Mouse (Mus musculus) erythroblast, adult 5-6 weeks (primary cell): ENCODE data around the gene Polg. TPM values are rescaled to one million over a fixed set of nuclear protein-coding genes. Genes with fewer than 3 reads are reported as not detected.
A peak's percentile ranks its signal among the peaks of the same experiment; 100 is the strongest.

Experiments used
- ATAC-seq: replicated peaks from 2 replicates; pipeline ENCODE4 v1.8.0; 2016; ENCODE audit warnings: moderate number of reproducible peaks, mild to moderate bottlenecking, moderate TSS enrichment, inconsistent platforms; ENCODE audit not compliant: poor library complexity, low FRiP score, severe bottlenecking
- total RNA-seq, 2 experiments: library from RNA; stranded (forward) in 1 of 2; stranded (reverse) in 1 of 2; fragments of 150-400 nt in 1 of 2; fragments of 200-764, 138-1000 nt in 1 of 2; gene quantifications; 2 replicates each; pipeline versions ENCODE4 v1.2.3 to v1.2.4; 2015 to 2017; ENCODE audit warnings: low replicate concordance in 2 of 2

The Polg gene
- total RNA-seq, 2 experiments from 2014 or later, result 18.4 to 26.6 TPM

DNA sequence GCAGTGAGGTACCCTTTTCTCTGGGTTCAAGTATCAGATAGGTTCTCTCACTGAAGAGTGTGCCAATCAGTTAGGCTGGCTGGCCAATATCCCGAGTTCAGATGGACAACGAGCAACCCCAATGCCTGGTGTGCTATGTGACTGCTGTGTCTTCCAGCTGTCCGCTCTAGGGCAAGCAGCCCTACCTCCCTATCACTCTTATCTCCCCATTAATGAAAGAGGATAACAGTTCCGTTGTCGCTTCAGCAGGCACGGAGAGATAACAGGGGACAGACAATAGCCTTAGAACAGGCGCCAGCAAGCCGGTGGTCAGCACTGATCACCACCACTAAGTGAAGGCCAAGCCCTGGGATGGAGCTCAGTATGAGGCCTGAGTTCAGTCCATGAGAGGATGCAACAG lies 2.8 kb upstream of the Polg start:
- ATAC-seq, result no peak

DNA sequence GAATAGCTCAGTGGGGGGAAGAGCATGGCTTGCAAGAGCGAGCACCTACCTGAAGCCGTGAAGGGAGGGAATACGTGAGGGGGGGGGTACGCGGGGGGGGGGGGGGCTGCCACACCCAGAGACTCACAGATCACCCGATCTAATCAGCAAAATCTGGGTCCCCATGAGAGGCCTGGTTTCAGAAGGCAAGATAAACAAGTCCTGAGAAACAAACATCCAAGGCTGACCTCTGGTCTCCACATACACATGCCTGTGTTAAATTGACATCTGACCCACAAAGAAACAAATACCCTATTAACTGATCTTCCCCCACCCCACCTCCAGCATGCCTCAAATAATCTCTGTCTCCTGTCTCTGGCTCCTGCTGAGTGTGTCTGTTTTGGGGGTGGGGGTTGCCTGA lies 1.8 kb upstream of the Polg start:
- ATAC-seq, result no peak

DNA sequence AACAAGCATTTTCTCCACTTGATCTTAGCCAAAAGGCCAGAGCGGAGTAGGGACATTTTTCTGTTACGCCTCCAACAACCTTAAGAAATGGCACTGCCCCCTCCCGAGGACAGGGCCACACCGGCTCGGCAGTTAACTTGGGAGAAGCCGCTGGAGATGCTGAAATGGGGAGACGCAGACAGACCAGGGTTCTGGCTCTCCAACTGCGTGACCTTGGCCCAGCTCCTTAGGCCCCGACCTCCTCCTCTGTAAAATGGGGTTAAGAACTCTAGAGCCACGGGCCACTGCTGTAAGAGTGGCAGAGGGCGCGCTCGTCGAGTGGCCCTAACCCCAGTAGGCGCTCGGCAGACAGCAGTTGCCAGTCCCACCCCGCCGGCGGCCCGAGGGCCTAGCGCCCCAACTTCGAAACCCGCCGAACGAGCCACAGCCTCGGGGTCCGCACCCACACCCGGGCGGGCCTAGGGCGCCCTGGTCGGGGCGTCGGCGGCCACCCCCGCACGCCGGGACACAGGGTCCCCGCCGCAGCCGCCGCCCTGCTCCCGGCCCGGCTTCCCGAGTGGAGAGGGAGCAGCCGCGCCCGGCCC lies 609 bp downstream of the Polg start:
- ATAC-seq, result 0 out of 2 replicates have a peak, but pooled peaks have one; percentile 28

DNA sequence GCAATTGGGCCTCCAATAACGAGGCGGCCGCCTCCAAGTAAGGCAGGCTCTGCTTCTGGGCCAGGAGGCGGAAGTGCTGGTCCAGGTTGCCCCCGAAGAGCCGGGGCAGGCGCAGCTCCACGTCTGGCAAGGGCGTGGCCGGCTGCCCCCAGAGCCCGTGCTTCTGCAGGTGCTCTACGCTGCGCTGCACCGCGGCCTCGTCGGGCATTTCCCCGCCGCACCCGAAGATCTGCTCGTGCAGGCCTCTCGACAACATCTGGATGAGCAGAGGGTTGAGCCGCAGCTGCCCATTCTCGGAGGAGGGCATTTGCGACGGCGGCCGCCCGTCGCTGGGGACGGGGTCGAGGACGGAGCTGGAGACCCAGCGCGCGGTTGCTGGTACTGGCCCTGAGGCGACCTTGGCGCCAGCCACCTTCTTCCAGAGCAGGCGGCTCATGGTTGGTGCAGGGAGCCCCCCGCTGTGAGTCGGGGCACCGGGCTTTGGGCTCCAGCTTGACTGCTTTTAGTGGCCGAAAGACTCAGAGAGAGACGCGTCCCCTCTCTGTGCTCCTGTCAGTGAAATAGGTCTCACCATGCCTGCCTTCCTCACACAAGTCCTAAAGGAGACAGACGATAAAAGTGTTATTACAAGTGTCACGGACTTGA lies 1.3 kb downstream of the Polg start:
- ATAC-seq, result no peak

DNA sequence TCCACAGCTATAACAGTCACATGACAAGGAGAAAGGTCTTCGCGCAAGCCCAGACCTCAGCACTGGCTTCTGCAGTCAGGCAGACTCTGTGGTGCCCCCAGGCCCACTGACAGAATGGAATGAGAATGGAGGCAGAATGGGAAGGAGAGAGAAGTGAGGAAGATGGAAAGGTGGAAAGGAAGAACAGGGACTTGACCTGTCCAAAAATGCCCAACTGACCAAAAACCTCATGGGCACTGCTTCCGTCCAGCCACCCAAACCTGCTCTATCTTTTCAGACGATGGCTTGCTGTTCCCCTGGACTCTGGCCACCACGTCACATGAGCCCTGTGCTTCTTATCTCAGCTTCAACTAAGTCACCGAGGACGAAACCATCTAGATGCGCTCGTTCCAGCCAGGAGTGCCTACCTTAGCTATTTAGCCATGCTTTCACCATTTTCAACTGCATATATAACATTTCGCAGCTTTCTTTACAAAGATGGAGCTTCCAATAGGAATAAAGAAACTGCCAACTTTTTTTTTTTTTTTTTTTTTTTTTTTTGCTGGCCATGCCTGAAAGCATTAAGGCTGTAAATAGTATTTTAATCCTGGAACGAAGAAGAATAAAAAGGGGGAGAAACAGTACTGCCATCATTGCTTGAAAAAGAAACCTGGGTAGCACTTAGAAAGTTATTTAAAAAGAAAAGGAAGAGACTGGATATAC lies 2.6 kb downstream of the Polg start:
- ATAC-seq, result no peak

DNA sequence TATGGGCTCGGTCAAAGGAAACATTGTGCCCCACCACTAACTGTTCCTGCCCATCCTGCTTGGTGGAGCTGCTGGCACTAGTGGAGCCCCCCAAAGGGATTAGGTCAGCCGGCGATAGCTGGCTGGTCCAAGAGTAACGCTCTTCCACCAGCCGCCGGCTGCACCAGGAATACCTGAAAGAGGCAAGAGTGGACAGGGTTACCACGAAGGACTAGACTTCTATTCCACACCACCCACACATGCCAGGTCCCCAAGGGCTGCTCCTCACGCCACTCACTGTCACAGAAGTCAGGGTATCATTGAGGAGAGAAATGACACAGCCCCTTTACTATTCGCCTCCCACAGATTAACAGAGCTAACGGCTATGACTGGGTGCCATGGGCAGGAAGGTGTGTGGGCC lies 4.4 kb downstream of the Polg start:
- ATAC-seq, result no peak

DNA sequence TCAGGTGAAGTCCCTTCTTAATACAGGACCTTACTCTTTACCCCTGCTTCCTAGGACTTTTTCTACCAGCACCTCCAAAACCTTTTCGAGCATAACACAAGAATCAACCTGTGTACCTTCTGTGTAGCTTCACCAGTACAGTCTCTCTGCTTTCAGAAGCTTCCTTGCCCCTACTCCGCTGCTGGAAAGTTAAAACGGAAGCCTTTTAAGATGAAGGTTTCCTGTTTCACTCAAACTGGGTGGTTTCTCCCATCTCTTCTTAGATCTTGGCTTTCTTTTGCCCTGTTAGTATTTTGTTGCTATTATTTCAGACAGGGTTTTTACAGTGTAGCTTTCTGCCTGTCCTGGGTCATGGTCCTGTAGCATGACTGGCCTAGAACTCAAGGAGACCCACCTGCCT lies 18.7 kb downstream of the Polg start:
- ATAC-seq, result no peak

DNA sequence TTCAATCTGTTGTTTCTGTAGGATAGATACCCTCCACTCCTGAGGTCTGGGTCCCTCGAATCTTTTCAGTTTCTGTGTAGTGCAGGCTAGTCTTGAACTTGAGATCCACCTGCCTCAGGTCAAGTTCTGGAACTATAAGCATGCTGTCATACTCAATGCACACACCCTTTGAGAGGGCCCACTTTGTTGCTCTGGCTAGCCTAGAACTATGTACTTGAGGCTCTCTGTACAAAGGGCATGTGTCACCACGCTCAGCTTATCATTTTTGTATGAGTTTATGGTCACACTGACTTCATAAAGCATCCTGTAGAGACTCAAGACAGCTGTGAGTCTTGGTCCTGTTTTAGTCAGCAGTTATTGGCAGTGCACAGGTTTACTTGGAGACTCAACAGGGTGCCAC lies 19.1 kb downstream of the Polg start:
- no peak for ATAC-seq

DNA sequence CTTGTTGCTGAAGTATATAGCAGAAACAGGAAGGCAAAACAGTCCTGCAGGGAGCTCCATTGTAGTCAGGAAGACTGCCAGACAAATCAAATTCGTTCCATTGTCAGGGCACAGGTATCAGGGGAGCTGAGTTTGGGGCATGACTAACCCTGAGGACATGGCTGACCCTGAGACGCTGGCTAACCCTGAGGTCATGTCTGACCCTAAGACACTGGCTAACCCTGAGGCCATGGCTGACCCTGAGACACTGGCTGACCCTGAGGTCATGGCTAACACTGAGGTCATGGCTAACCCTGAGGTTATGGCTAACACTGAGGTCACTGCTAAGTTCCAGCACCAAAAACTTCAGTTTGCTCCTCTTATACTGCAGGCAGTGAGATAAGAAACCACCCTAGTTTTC lies 26.1 kb downstream of the Polg start:
- ATAC-seq, result no peak

DNA sequence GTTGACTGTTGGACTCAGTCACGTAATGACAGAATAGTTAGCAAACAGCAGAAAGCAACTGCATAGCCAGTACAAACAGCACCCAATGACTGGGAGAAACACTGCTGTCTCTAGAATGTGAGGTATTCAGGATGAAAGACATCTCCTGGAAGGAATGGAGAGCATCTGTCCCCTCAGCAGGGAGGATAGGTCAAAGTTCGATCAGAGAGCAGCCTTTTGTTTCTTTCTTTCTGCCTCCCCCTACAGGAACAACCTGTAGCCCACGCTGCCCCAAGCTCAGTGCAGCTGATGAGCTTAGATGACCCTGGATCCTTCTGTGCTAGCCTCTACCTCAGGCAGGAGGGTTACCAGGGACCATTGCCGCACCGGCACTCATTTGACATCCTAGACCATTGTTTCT lies 37.9 kb downstream of the Polg start:
- no peak for ATAC-seq

DNA sequence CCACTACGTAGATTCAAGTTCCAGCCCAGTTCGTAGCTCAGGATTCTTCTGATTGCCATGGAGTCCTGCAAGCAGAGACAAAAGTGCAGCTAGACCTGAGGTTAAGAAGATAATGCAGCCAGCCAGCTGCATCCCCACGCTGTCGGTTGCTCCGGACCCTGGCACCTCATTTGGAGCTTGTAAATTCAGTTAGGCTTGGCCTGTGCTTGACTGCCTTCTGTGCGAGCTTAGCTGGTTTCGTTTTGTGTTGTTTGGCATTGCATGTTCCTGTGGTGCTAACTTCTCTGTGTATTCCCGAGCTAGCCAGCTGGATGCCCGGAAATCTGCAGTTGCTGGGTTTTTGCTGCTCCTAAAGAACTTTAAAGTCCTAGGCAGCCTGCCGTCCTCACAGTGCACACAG lies 40.4 kb downstream of the Polg start:
- ATAC-seq, result no peak

DNA sequence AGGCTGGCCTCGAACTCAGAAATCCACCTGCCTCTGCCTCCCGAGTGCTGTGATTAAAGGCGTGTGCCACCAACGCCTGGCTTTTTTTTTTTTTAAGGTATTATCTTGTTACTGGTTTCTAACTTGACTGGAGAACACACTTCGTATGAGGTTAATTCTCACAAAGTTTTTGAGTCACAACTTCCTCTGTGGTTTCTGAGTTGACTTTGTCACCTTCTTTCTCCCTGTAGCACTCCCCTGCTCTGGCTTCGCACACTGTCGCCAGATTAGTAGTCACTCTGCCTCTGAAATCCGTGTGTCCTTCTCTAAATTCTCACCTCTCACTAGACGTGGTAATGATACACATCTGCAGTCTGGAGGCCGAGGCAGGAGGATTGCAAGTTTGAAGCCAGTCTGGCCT lies 43.3 kb downstream of the Polg start:
- ATAC-seq, result no peak

DNA sequence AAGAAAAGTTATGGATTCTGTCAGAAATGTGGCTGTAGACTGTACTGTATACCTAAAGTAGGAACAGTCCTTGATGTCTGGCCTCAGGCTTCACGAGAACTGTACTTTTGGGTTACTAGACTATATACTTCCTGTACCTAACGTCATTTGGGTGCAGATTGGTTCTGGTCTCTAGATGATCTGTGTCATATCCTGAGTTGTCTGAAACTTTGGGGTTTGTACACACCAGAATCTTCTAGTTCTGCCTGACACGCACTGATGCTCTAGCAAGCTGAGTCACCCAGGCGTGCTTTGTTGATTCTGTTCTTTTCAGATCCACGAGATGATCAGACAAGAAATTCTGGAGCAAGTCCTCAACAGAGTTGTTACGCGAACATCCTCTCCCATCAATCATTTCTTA lies 46.2 kb downstream of the Polg start:
- ATAC-seq, result no peak

DNA sequence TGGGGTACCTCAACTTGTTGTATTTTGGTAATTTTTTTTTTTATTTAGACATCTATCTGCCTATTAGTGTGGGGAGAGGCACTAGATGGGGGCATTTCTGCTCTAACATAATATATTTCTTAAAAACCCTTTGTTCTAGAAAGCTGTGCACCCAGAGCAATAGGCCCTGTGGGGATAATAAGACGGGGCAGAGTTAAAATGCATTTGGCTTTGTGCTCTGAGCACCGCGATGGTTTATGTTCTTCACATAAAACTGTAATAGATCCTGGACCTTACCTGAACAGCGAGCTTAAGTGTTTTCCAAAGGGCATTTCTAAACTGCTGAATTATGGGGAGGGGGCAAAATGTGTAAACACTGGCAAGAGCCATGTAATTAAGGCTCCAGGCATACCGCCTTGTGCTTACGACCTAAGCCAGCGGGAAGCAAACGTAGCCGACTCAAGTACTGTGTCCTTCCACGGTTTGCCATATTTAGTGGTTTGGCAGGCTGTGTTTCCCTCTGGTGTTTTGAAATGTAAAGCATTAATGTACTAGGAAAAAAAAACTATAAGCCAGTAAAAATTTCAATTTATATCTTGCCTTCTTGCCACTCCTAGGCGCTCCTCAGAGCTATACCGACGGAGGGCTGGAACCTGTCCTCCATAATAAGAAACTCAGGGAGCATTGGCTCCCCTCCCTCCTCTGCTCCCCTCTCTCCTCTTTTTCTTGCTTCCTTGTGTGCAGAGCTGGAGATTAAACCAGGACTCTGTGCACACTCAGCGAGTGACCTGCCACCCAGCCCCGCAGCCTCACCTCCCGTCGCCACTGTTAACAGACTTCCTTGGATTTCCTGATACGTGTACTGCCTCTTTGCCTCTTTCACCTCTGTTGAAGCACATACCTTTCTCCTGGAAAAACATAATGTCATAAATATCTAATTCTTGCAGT lies 51.5 kb downstream of the Polg start:
- ATAC-seq, result no peak

DNA sequence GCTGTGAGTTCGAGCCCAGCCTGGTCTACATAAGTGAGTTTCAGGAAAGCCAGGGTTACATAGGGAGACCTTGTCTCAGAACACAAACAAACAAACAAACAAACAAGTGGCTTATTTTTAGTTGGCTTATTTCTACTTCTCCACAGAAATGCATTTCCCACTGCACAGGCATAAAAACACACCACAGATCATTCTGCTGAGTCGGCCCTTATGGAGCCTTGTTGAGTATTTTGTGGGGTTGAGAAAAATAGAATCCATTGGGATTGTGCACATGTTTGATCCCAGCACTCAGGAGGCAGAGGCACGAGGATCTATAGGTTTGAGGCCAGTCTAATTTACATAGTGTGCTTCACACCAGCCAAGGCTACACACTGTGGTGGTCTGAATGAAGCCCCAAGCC lies 65.9 kb downstream of the Polg start:
- ATAC-seq, result no peak

DNA sequence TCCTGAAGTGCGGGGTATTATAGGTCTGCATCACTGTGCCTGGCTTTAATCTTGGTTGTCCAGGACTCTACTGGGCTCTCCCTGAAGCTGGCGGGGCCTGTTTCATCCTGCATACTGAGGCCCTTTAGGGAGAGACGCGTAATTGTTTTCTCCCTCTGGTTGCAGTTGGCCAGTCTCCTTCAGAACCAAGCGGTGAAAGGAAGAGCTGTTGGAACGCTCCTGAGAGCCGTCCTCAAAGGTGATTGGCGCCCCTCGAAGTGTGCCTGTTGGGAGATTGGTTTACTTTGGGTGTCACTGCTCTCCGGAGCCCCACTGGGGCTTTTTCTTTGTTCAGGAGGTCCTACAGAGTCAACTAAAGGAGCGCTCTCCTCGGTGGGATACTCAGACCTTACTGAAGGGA lies 67.2 kb downstream of the Polg start:
- no peak for ATAC-seq

DNA sequence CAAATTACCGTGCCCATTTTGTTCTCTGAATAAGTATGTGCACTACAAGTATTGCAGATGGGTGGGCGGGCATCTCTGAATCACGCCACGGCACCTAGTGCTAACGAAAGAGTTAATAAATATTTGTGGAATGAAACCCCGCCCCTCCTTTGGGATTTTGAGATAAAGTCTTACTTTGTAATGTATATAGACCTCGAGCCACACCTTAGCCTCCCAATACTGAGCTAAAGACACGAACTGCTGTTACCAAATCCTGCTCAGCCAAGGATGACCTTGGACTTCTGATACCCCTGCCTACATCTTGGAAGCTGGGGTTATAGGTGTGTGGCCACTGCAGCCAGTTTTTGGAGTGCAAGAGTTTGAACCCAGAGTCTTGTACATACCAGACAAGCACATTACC lies 67.7 kb downstream of the Polg start:
- no peak for ATAC-seq

DNA sequence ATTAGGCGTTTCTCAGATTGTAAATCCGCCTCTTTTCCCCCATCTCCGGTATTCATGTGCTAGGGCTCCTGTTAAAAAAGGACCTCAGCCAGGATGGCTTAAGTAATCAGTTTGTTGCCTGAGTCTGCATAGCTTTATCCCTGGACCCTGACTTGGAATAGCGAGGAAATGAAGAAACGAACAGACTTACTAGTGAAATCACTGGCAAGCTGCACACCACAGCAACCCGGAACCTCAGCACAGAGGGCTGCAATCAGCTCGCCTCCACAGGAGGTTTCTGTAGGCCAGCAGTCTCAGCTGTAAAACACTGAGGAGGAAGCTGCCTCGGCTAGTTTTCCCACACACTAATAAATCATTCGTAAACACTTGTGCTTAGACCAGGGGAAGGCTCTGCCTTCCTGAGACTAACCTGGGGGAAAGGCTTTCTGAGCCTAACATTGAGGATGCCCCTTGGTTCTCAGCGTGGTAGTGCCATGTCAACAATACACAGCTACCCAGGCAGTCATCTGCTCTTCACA lies 68.7 kb downstream of the Polg start:
- no peak for ATAC-seq
